Mouse (Mus musculus) heart, postnatal 0 days (tissue): ENCODE data around the gene Map4k5. TPM values are rescaled to one million over a fixed set of nuclear protein-coding genes. Genes with fewer than 3 reads are reported as not detected.

Experiments used
- ATAC-seq: fragments of 200-750 bp; cut with Nextera tagmentation; 2 replicates; pipeline ENCODE4 v1.8.0; 2017; ENCODE audit warnings: low read depth, moderate number of reproducible peaks, moderate library complexity; ENCODE audit not compliant: insufficient read depth
- DNase-seq: peaks from one replicate; pipeline ENCODE4 v3.0.0-alpha.2; 2016; ENCODE audit warnings: low spot score
- H3K27ac ChIP-seq: fragments of 300-500 bp; sonication (generic); 2 replicates; pipeline ENCODE4 v1.5.1; 2014; ENCODE audit warnings: low read depth, mild to moderate bottlenecking
- H3K27me3 ChIP-seq: fragments of 300-500 bp; sonication (generic); 2 replicates; pipeline ENCODE4 v1.6.1; 2014; ENCODE audit warnings: low read length, mixed read lengths; ENCODE audit not compliant: control insufficient read depth, insufficient read depth
- H3K36me3 ChIP-seq: fragments of 300-500 bp; sonication (generic); replicated peaks from 2 replicates; pipeline ENCODE4 v1.6.1; 2014; ENCODE audit warnings: low read length, mixed read lengths; ENCODE audit not compliant: control insufficient read depth, insufficient read depth
- H3K4me1 ChIP-seq: fragments of 300-500 bp; sonication (generic); 2 replicates; pipeline ENCODE4 v1.6.1; 2014; ENCODE audit warnings: antibody characterized with exemption; ENCODE audit not compliant: control insufficient read depth, insufficient read depth
- H3K4me2 ChIP-seq: fragments of 300-500 bp; sonication (generic); 2 replicates; pipeline ENCODE4 v1.6.1; 2014; ENCODE audit warnings: low read depth, mild to moderate bottlenecking, low read length, moderate library complexity
- H3K4me3 ChIP-seq: fragments of 300-500 bp; sonication (generic); 2 replicates; pipeline ENCODE4 v1.5.1; 2014; ENCODE audit warnings: low read depth, low read length
- H3K9ac ChIP-seq: fragments of 300-500 bp; sonication (generic); replicated peaks from 2 replicates; pipeline ENCODE4 v1.6.1; 2014; ENCODE audit warnings: low read depth, low read length, mixed read lengths
- H3K9me3 ChIP-seq: fragments of 300-500 bp; sonication (generic); replicated peaks from 2 replicates; pipeline ENCODE4 v1.6.1; 2016; ENCODE audit warnings: low read length; ENCODE audit not compliant: control insufficient read depth
- CTCF ChIP-seq: IDR thresholded peaks from 2 replicates; pipeline ENCODE4 v1.5.1; 2016; ENCODE audit warnings: antibody characterized with exemption, control low read depth, low read depth
- EP300 ChIP-seq: IDR thresholded peaks from 2 replicates; pipeline ENCODE4 v1.6.1; 2016; ENCODE audit warnings: antibody characterized with exemption, low read depth
- whole genome bisulfite sequencing: fragments of 180-500 bp; shearing (Covaris S2); extraction: QIAGEN DNeasy Blood & Tissue Kit; methylation state at CpG from one replicate; pipeline ENCODE4 v1.1.7; 2014; 5-methylcytosine and 5-hydroxymethylcytosine counted together
- polyA plus RNA-seq: library from polyadenylated mRNA; unstranded; fragments of >200 nt; fragmentation: Nextera tagmentation; extraction: Ambion mirVana; gene quantifications from 2 replicates; pipeline ENCODE4 v1.2.1, GENCODE M21; 2015
- total RNA-seq: library from RNA; depleted of rRNA; stranded (reverse); fragments of >200 nt; gene quantifications from 2 replicates; pipeline ENCODE4 v1.2.3, GENCODE M21; 2014; ENCODE audit warnings: low replicate concordance

Map4k5 gene
- total and polyA plus RNA-seq, 2 experiments from 2014 or later, result 20.2 to 55.8 TPM

GRCm38 (mm10) chr12:69857597-69857996 is 35.4 kb downstream of the Map4k5 start:
- no peak overlapping the region for H3K27ac ChIP-seq
- 97% methylated on average over 2 of the region's 2 CpGs for WGBS
- no peak for DNase-seq

DNA sequence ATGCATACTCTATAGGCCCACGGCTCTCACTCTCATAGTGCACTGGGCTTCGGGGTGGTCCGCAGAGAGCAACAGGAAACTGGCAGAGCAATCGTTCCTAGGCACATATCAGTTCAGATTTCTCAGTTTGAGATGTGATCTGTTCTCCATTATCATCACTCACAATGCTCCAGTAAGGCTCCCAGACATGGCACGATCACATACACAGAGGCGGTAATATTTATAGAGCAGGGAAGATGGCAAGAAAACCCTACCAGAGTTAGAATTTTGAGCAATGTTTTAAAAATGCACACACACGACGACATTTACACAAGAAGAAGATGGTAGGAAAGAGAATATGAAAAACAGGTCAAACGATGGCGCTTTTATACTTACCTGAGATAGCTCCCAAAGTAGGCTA is 36.6 kb downstream of the Map4k5 start:
- H3K4me1 ChIP-seq, result peaks cover 7% of the 10 kb centered on the region; the same call in 1 of the 2 replicates
- 89% methylated on average over 10 of the region's 10 CpGs for WGBS
- DNase-seq (no peak), ATAC-seq (no peak)
- H3K9me3 ChIP-seq, result no peaks in the 10 kb centered on the region
- no peak overlapping the region for H3K27ac ChIP-seq
- no peak overlapping the region for H3K4me2 ChIP-seq
- TF ChIP-seq EP300, result no peak
- no peak for TF ChIP-seq CTCF
- H3K9ac ChIP-seq, result no peak overlapping the region
- no peaks in the 10 kb centered on the region for H3K27me3 ChIP-seq
- H3K36me3 ChIP-seq, result peaks cover 31% of the 10 kb centered on the region
- no peak overlapping the region for H3K4me3 ChIP-seq

More at GRCm38 (mm10) chr12:69857597-69857996, 35.4 kb downstream of the Map4k5 start:
- no peak for ATAC-seq
- Histone ChIP-seq H3K36me3 (peaks cover 19% of the 10 kb centered on the region), H3K4me1 (peaks cover 7% of the 10 kb centered on the region; the same call in 1 of the 2 replicates), H3K4me3 (no peak overlapping the region), H3K9me3 (no peaks in the 10 kb centered on the region), H3K4me2 (no peak overlapping the region), H3K27me3 (no peaks in the 10 kb centered on the region), H3K9ac (no peak overlapping the region)
- TF ChIP-seq EP300 (no peak), CTCF (no peak)

GRCm38 (mm10) chr12:69855641-69856300 is 37.2 kb downstream of the Map4k5 start:
- peaks cover 7% of the 10 kb centered on the region; the same call in 1 of the 2 replicates for H3K4me1 ChIP-seq
- H3K36me3 ChIP-seq, result peaks cover 36% of the 10 kb centered on the region
- no peak overlapping the region for H3K4me2 ChIP-seq
- no peak overlapping the region for H3K4me3 ChIP-seq
- WGBS, result 88% methylated on average over 12 of the region's 12 CpGs
- no peak overlapping the region for H3K27ac ChIP-seq
- no peak overlapping the region for H3K9ac ChIP-seq
- no peak for TF ChIP-seq EP300
- TF ChIP-seq CTCF, result no peak
- no peak for DNase-seq
- H3K9me3 ChIP-seq, result no peaks in the 10 kb centered on the region
- no peak for ATAC-seq
- no peaks in the 10 kb centered on the region for H3K27me3 ChIP-seq

DNA sequence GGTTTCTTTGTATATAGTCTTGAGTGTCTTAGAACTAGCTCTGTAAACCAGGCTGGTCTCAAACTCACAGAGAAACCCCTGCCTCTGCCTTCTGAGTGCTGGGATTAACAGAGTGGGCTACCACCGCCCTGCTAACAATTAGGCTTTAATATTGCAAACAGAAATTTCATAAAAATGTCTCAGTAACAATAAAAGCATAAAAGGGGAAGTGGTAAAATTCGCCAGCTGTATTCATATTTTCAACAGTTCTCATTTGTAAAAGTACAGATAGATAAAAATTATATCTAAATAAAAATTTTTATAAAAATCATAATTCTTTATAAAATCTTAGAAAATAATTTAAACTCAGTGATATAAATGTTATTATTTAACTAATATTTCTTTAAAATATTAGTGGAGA is 39.1 kb downstream of the Map4k5 start:
- no peak for ATAC-seq
- peaks cover 46% of the 10 kb centered on the region for H3K36me3 ChIP-seq
- no peaks in the 10 kb centered on the region for H3K9me3 ChIP-seq
- H3K4me3 ChIP-seq, result no peak overlapping the region
- TF ChIP-seq EP300 (no peak), CTCF (no peak)
- WGBS, result 95% methylated on average over 2 of the region's 2 CpGs
- no peak overlapping the region for H3K27ac ChIP-seq
- H3K4me1 ChIP-seq, result peaks cover 5% of the 10 kb centered on the region; the same call in 1 of the 2 replicates
- H3K9ac ChIP-seq, result no peak overlapping the region
- H3K27me3 ChIP-seq, result no peaks in the 10 kb centered on the region
- DNase-seq, result no peak
- H3K4me2 ChIP-seq, result no peak overlapping the region

DNA sequence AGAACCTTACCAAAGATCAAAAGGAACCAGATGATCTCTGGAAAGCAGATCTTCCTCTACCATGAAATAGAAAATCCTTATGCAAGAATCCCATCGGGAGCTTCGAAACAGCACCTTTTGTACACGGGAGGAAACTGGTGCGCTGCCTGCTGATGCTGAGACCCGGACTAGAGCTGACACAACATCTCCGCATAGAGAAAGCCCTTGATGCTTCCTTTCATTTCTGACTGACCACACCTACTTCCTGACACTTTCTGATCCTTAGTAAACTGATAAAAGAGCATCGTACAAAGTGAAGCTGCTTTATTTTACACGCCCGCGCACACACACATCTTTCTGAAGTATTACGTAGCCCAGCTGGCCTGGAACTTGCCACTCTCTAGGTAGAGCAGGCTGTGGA is 39.6 kb downstream of the Map4k5 start:
- ATAC-seq (no peak), DNase-seq (no peak)
- no peaks in the 10 kb centered on the region for H3K4me1 ChIP-seq
- no peak overlapping the region for H3K9ac ChIP-seq
- H3K9me3 ChIP-seq, result no peaks in the 10 kb centered on the region
- 69% methylated on average over 11 of the region's 11 CpGs for WGBS
- H3K27me3 ChIP-seq, result no peaks in the 10 kb centered on the region
- H3K4me3 ChIP-seq, result no peak overlapping the region
- peaks cover 49% of the 10 kb centered on the region for H3K36me3 ChIP-seq
- H3K4me2 ChIP-seq, result no peak overlapping the region
- TF ChIP-seq CTCF, result no peak
- TF ChIP-seq EP300, result no peak
- H3K27ac ChIP-seq, result no peak overlapping the region

- H3K9me3 ChIP-seq, result no peaks in the 10 kb centered on the region
- DNase-seq (no peak), ATAC-seq (no peak)
- no peak for TF ChIP-seq EP300
- TF ChIP-seq CTCF, result no peak
- no peak overlapping the region for H3K4me2 ChIP-seq
- no peak overlapping the region for H3K4me3 ChIP-seq
- no peaks in the 10 kb centered on the region for H3K4me1 ChIP-seq
- 83% methylated on average over 9 of the region's 9 CpGs for WGBS
- H3K9ac ChIP-seq, result no peak overlapping the region
- no peaks in the 10 kb centered on the region for H3K27me3 ChIP-seq
- peaks cover 58% of the 10 kb centered on the region for H3K36me3 ChIP-seq
- no peak overlapping the region for H3K27ac ChIP-seq
Observed at GRCm38 (mm10) chr12:69852288-69852687, 40.7 kb downstream of the Map4k5 start.
